Mouse (Mus musculus) macrophage (primary cell): Measurements from ENCODE around the gene Nadk. TPM values are rescaled to one million over a fixed set of nuclear protein-coding genes. Genes with fewer than 3 reads are reported as not detected.
"Not testable (repeated sequence)": the region's sequence is repeated elsewhere in the genome, so short reads cannot be mapped to it uniquely, and the experiment has no call there.

Experiments used
- H3K27ac ChIP-seq: fragments of 350-480 bp; formaldehyde crosslinking; 2 replicates; pipeline ENCODE4 v1.9.0; 2021
- H3K36me3 ChIP-seq: fragments of 350-480 bp; formaldehyde crosslinking; 2 replicates; pipeline ENCODE4 v1.9.0; 2021; ENCODE audit errors: inconsistent target
- H3K4me3 ChIP-seq: fragments of 350-480 bp; formaldehyde crosslinking; 2 replicates; pipeline ENCODE4 v1.9.0; 2021; ENCODE audit errors: inconsistent target
- H3K79me2 ChIP-seq: fragments of 350-480 bp; formaldehyde crosslinking; 2 replicates; pipeline ENCODE4 v1.9.0; 2021; ENCODE audit errors: inconsistent target
- WGBS: methylation state at CpG from one replicate; pipeline ENCODE4 v1.1.7; 2026; ENCODE audit warnings: inconsistent platforms; ENCODE audit not compliant: missing documents; 5-methylcytosine and 5-hydroxymethylcytosine counted together
- polyA plus RNA-seq: library from polyadenylated mRNA; stranded (reverse); fragments of 250-400 nt; gene quantifications from 3 replicates; pipeline ENCODE4 v1.2.4, GENCODE M21; 2018; ENCODE audit warnings: inconsistent platforms

The Nadk gene
- polyA plus RNA-seq, 1 experiment from 2014 or later = 75.4 TPM

DNA sequence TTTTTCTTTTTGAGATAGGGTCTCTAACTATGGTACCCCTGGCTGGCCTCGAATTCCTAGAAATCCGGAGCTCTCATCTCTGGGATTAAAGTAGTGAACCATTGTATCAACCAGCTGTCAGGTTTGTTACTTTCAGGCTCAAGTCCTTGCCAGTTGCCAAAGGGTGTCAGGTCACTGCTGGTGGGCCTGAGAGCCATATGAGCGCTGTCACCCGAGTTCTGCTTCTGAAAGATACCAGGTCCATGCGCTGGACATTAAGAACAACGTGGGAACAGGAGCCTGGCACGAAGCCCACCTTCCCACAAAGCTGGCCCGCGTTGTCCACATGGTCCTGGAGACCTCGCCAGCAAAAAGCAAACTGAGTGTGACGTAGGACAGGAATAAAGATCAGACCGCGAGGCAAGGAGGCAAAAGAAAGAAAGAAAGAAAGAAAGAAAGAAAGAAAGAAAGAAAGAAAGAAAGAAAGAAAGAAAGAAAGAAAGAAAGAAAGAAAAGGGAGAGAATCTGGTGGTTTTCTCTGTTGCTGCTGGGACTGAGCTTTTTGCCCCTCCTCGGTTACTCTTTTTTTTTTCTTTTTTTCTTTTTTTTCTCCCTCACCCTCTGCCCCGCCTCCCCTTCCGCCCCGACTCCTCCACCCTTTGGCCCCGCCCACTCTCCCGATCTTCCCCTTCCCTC lies 684 bp downstream of the Nadk start:
- Histone ChIP-seq H3K79me2 (peaks cover 51% of the 10 kb centered on the region), H3K4me3 (peak overlapping the region; percentile 28), H3K36me3 (peaks cover 11% of the 10 kb centered on the region; the same call in 1 of the 2 replicates), H3K27ac (peak overlapping the region; percentile 88)
- 3% methylated on average over 19 of the region's 19 CpGs for whole genome bisulfite sequencing

DNA sequence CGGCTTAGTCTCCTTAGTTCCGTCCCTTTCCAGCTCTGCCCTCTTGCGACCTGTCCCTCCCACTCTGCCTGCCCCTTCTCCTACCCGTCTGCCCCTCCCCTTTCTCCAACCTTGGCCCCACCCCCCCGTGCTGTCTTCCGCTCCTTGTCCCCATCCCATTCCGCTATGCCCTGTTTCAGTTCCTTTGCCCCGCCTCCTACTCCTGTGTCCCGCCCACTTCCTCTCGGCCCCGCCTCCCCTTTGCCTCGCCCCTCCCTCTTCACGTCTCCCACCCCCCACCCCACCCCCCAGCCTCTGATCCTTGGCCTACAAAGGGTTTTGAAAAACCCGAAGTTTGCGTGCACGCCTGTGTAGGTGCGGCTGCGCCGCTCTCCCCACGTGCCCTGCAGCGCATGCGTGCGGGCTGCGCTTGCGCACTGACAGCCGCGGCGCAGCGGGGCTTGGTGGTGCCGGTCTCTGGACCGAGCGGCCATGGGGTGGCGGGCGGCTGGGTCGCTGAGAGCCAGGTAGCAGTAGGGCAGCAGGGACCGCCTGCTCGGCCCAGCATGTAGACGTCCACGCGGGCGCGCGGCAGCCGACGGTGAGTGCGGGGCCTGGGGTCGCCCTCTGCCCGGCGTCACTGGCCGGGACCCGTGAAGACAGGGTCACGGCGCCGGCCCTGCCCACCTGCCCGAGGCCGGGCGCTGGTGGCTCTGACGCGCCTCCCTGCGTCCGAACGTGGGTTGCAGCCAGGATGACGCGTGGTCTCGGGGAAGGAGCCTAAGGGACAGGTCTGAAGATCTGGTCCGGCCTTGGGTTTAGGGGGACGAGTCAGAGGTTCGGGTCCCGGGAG lies 1.4 kb downstream of the Nadk start:
- peaks cover 6% of the 10 kb centered on the region; the same call in 1 of the 2 replicates for H3K36me3 ChIP-seq
- H3K27ac ChIP-seq = peak overlapping the region; percentile 88
- peak overlapping the region; percentile 83 for H3K4me3 ChIP-seq
- 1% methylated on average over 62 of the region's 69 CpGs for WGBS
- H3K79me2 ChIP-seq = peaks cover 52% of the 10 kb centered on the region

DNA sequence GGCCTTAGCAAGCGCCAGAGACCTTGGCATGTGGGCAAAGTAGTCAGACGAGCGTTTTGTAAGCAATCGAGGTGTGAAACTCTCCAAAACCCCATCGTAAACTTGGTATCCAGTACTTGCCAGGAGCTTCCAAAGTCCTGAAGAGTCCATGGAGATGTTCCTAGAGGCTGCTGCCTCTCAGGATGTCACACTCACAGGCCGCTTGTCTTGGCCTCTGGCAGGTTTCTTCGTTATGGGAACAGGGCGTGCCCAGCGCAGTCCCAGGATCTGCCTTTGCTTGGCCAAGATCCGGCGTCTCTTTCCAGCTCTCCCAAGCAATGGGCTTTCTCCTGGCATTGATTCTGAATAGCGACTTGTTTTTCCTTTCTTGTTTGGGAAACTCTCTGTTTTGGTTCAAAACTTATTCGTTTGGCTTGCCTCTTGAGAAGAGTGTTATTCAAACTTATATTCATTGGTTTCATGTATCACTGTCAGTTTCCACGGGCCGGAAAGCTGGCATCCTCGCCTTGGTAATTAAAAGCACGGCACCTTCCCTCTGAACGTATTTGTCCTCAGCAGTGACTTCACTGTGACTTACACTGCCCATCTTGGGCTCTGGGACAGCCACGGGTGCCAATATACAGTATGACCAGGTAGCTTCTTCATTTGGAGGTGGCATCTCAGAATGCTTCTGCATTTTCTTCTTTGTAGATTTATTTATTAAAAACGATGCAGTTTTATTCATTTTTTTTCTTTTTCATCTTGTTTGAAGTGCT lies 2.3 kb downstream of the Nadk start:
- WGBS = 17% methylated on average over 20 of the region's 20 CpGs
- Histone ChIP-seq H3K4me3 (peak overlapping the region; percentile 83), H3K79me2 (peaks cover 61% of the 10 kb centered on the region), H3K36me3 (no peaks in the 10 kb centered on the region), H3K27ac (peak overlapping the region; percentile 75)

DNA sequence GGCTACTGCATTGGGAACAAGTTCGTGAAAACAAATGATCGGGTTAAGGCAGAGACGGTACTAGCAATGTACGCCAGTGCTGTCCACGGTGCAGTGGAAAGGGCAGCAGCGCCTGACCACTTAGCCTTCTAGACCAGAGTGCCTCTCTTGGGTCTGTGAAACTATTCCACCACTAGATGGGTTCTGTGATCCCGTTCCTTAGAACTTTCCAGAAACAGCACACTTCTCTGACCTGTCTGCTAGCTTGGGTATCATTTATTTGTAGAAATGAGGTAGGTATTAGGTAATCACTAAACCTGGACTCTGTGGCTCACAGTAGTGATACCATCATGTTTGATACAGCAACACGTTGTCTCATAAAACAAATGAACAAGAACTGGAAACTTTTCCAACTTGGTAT lies 4.4 kb downstream of the Nadk start:
- Histone ChIP-seq H3K79me2 (peaks cover 77% of the 10 kb centered on the region), H3K4me3 (no peak overlapping the region), H3K27ac (no peak overlapping the region), H3K36me3 (no peaks in the 10 kb centered on the region)
- WGBS = 94% methylated on average over 8 of the region's 8 CpGs

DNA sequence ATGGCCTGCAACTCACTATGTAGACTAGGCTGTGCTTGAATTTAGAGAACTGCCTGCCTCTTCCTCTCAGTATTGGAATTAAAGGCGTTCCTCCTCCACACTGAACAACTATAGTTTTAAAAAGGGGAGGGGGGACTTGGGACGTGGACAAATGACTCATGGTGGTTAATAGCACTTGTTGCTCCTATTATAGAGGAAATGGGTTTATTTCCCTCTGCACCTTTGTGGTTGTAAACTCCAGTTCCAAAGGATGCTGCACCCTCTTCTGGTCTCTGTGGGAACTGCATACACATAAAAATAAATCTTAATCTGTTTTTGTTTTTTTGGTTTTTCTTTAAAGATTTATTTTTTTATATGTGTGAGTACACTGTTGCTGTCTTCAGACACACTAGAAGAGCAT lies 6.0 kb downstream of the Nadk start:
- Histone ChIP-seq H3K4me3 (no peak overlapping the region), H3K27ac (no peak overlapping the region), H3K36me3 (no peaks in the 10 kb centered on the region), H3K79me2 (peaks cover 93% of the 10 kb centered on the region)
- 0% methylated on average over 2 of the region's 2 CpGs for WGBS

DNA sequence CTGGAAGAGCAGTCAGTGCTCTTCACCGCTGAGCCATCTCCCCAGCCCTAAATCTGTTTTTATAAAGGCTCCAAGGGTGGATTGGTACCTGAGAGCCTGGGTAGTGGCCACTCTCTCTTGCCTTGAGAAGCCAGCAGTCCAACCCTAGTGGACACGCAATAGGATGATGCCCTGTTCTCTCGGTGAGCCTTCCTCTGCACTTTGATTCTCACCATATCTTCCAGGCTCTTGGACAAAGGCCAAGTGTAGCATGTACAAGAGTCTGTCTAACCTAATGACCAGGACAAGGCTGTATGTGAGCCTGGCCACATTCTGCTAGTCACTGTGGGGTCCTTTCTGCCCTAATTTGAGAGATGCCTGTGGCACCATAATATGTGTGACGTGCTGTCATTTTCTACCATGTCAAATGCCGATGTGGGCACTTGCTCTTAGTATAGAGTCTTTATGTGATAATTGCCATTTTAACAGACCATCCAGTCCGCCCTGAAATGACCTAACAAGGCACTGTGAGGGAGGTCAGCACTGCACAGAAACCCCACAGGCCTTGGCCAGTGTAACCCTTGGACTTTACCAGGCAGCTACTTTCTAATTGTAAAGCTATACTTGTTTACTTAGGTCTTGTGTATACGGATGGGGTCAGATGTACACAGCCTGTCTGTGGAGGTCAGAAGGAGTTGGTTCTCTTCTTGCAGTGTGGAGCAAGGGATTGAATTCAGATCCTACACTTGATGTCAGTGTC lies 6.6 kb downstream of the Nadk start:
- H3K36me3 ChIP-seq = no peaks in the 10 kb centered on the region
- H3K79me2 ChIP-seq = peaks cover 99% of the 10 kb centered on the region
- H3K4me3 ChIP-seq = no peak overlapping the region
- 91% methylated on average over 7 of the region's 7 CpGs for WGBS
- H3K27ac ChIP-seq = no peak overlapping the region

DNA sequence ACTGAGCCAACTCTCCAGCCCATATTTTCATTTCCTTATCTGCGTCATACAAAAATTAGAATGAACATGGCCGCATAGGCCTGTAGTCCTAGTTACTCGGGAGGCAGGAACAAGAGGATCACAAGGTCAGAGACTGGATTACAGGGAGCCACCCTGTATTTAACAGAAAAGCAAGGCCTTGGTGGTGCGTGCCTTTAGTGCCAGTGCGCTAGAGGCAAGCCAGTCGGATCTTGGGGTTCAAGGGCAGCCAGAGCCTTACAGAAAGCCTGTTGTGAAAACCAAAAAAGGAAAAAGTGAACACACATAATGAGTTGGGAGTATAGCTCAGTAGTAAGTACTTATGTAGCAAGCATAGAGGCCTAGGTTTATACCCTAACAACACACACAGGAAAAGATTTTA lies 7.6 kb downstream of the Nadk start:
- WGBS = 95% methylated on average over 6 of the region's 6 CpGs
- H3K79me2 ChIP-seq = peaks cover 100% of the 10 kb centered on the region
- no peaks in the 10 kb centered on the region for H3K36me3 ChIP-seq
- no peak overlapping the region for H3K27ac ChIP-seq
- H3K4me3 ChIP-seq = no peak overlapping the region

DNA sequence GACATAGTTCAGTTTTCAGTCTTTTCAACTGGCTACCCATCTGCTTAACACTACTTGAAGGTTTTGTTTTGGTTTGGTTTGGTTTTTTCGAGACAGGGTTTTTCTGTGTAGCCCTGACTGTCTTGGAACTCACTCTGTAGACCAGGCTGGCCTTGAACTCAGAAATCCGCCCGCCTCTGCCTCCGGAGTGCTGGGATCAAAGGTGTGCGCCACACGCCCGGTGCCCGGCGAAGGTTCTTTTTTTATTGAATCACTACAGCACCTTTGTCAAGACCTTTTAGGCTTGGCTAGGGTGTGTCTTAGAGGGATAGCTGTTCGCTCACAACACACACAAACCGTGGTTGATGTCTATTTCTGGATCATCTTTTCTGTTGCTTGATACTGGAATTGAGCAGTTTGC lies 8.1 kb downstream of the Nadk start:
- H3K79me2 ChIP-seq = peaks cover 100% of the 10 kb centered on the region
- H3K36me3 ChIP-seq, H3K4me3 ChIP-seq, H3K27ac ChIP-seq: not testable (repeated sequence)
- WGBS = 93% methylated on average over 3 of the region's 11 CpGs

DNA sequence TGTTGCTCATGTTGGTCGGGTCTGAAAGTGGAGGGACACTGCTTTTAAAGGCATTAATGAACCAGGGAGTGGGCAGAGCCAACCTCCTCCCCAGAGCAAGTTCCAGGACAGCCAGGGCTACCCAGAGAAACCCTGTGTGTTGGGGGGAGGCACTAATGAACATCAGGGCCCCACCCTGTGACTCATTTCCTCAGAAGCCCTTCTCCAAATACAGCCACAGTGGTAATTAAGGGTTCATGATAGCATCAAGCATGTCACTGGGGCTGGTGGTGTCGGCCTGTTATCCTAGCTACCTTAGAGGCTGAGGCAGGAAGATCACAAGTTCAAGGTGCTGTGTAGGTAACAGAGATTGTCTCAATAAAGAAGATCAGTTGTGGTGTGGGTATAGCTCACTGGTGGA lies 9.3 kb downstream of the Nadk start:
- H3K36me3 ChIP-seq = peaks cover 7% of the 10 kb centered on the region; the same call in 1 of the 2 replicates

DNA sequence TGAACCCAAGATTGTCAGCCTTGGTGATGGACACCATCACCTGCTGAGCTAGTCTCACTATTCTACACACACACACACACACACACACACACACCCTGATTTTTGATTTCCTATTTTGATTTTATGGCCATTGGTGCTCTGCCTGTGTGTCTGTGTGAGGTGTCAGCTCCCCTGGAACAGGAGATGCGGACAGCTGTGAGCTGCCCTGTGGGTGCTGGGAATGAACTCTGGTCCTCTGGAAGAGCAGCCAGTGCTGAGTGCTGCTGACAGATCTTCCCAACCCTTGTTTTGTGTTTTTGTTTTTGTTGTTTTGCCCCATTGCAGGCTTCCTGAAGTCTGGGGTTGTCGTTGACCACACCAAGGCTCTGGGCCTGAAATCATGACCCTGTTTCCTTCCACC lies 11.0 kb downstream of the Nadk start:
- peaks cover 23% of the 10 kb centered on the region for H3K36me3 ChIP-seq
- no peak overlapping the region for H3K27ac ChIP-seq
- H3K79me2 ChIP-seq = peaks cover 100% of the 10 kb centered on the region
- WGBS = 82% methylated on average over 2 of the region's 2 CpGs
- no peak overlapping the region for H3K4me3 ChIP-seq

More for the DNA sequence above, 9.3 kb downstream of the Nadk start:
- H3K27ac ChIP-seq = 0 out of 2 replicates have a peak overlapping the region, but pooled peaks have one; percentile 2
- peaks cover 100% of the 10 kb centered on the region for H3K79me2 ChIP-seq
- no peak overlapping the region for H3K4me3 ChIP-seq
- 39% methylated on average over 2 of the region's 2 CpGs for WGBS

DNA sequence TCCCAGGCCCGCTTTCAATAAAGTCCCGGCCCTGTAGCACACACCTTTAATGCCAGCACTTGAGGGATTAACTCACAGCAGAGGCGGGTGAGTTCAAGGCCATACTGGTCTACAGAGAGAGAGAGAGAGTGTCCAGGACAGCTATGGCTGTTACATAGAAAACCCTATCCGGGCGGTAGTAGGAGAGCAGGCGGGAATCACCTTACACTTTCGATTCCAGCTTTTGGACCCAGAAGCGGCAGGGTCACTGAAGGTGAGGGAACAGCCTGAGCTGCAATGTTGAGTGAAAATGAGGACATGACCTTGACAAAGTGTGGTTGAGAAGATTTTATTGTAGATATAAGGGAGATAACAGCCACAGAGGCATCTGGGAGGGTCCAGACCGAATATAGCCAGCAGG lies 11.7 kb downstream of the Nadk start:
- H3K36me3 ChIP-seq = peaks cover 31% of the 10 kb centered on the region
- no peak overlapping the region for H3K27ac ChIP-seq
- 93% methylated on average over 9 of the region's 9 CpGs for WGBS
- H3K4me3 ChIP-seq = no peak overlapping the region
- peaks cover 100% of the 10 kb centered on the region for H3K79me2 ChIP-seq

DNA sequence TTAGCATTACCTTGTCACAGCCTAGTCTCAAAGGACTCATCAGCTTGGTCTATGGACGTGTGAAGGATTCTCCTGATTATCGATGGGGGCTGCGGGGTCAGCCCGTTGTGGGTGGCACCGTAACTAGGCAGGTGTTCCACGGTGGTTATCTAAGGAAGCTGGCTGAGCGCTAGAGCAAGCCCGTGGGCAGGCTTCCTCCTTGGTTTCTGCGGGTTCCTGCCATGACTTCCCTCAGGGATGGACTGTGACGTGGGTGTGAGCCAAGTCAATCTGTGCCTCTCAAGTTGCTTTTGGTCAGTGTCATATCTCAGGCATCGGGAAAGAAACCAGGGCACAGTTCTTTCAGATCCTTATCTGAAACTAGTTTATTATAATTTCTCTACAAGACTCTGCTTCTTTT lies 12.8 kb downstream of the Nadk start:
- Histone ChIP-seq H3K79me2 (peaks cover 94% of the 10 kb centered on the region), H3K36me3 (peaks cover 38% of the 10 kb centered on the region), H3K27ac (no peak overlapping the region), H3K4me3 (no peak overlapping the region)
- WGBS = 4% methylated on average over 10 of the region's 11 CpGs

DNA sequence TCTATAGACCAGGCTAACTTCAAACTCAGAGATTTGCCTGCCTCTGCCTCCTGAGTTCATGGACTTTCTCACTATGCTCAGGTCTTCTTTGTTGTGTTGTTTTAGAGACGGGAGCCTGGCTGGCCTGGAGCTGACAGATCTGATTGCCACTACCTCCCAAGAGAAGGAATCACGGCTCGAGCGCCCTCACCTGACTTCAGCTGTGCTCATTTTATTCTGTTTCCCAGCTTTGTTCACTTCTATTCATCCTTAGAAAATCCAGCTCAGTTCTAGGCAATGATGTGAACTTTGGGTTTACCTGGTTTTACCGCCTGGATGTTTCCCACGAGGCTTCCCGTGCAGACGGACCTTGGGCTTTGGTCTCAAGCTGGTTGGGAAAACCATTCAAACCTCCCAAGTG lies 13.3 kb downstream of the Nadk start:
- 90% methylated on average over 8 of the region's 8 CpGs for WGBS
- Histone ChIP-seq H3K27ac (no peak overlapping the region), H3K4me3 (no peak overlapping the region), H3K79me2 (peaks cover 93% of the 10 kb centered on the region), H3K36me3 (peaks cover 38% of the 10 kb centered on the region)

DNA sequence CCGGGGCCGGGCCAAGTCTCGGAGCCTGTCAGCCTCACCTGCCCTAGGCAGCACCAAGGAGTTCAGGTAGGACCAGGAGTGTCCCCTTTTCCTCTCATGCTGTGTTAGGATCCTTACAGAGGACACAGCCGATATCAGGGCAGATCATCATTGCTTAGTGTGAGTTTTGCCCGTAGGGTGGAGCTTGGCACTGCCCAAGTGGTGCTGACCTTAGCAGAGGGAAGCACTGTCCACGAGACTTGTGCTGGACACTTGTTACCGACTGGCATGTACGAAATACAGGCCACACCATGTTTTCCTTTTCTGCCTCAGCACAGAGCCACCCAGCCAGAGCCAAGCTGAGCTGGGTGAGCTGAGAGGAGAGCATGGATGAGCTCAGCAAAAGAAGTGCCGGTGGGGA lies 15.0 kb downstream of the Nadk start:
- H3K79me2 ChIP-seq = peaks cover 82% of the 10 kb centered on the region
- peaks cover 42% of the 10 kb centered on the region for H3K36me3 ChIP-seq
- WGBS = 92% methylated on average over 8 of the region's 9 CpGs
- no peak overlapping the region for H3K4me3 ChIP-seq
- no peak overlapping the region for H3K27ac ChIP-seq
